11 mouse cellular contexts compared by ENCODE assay signal in genomic region chr13:109356252-109356651, GRCm38 (mm10).
A peak's percentile ranks its signal among the peaks of the same experiment; 100 is the strongest.
DNase-seq lines count a peak whose midpoint lies in the region; ATAC-seq and TF ChIP-seq lines count a peak whose summit lies in the region.
"Had no signal": no experiment of that assay in that cellular context is flagged by ENCODE, and none has a peak within 500 bp of the region (broad histone marks: within the 10 kb centered on the region; RNA-seq: fewer than 3 reads in every experiment).

No protein-coding gene starts in this region.

- no peak overlapping the region for H3K4me3 ChIP-seq in gastrocnemius, adult 2 months
- no peak overlapping the region for H3K4me3 ChIP-seq in kidney, embryonic 16.5 days (ENCODE audit: low read length)
- H3K4me3 ChIP-seq in stomach, postnatal 0 days (ENCODE audit: low read depth, low read length), result no peak overlapping the region
- H3K4me3 ChIP-seq: liver, embryonic 13.5 days; myocyte had no signal

- H3K9ac ChIP-seq in kidney, embryonic 16.5 days (replicated peaks; ENCODE audit: low read length), result no peak overlapping the region
- H3K9ac ChIP-seq in stomach, postnatal 0 days (ENCODE audit: low read length), result no peak overlapping the region
- H3K9ac ChIP-seq: liver, embryonic 13.5 days had no signal

- no peaks in the 10 kb centered on the region for H3K27me3 ChIP-seq in kidney, embryonic 16.5 days (ENCODE audit: insufficient read depth, low read length)
- H3K27me3 ChIP-seq in stomach, postnatal 0 days (ENCODE audit: control insufficient read depth, insufficient read depth, low read length), result no peaks in the 10 kb centered on the region
- H3K27me3 ChIP-seq: liver, embryonic 13.5 days had no signal

- no peaks in the 10 kb centered on the region for H3K9me3 ChIP-seq in kidney, embryonic 16.5 days (ENCODE audit: low read length)
- no peaks in the 10 kb centered on the region for H3K9me3 ChIP-seq in stomach, postnatal 0 days (ENCODE audit: control insufficient read depth, low read length)
- H3K9me3 ChIP-seq: liver, embryonic 13.5 days had no signal

- ATAC-seq in kidney, embryonic 16.5 days (ENCODE audit: low FRiP score, low TSS enrichment), result no peak
- ATAC-seq in stomach, postnatal 0 days (ENCODE audit: low FRiP score, low TSS enrichment), result no peak

- intact Hi-C loops in gastrocnemius, adult 2 months (cut with DNase I), result loop anchor here (2.0 to 10.0 kb wide), 3 partner anchors 89 to 401 kb away; no protein-coding TSS in a partner anchor

- 78% methylated on average over 7 of the region's 7 CpGs for WGBS in kidney, embryonic 16.5 days
- 87% methylated on average over 7 of the region's 7 CpGs for WGBS in stomach, postnatal 0 days

- no peaks in the 10 kb centered on the region for H3K36me3 ChIP-seq in kidney, embryonic 16.5 days (ENCODE audit: insufficient read depth, low read length)
- no peaks in the 10 kb centered on the region for H3K36me3 ChIP-seq in stomach, postnatal 0 days (ENCODE audit: control insufficient read depth, insufficient read depth, low read length)
- H3K36me3 ChIP-seq: liver, embryonic 13.5 days had no signal

- TF ChIP-seq CTCF in gastrocnemius, adult 2 months (IDR thresholded peaks at IDR 0.05), result peak; percentile 79
- TF ChIP-seq CTCF in stomach, postnatal 0 days (IDR thresholded peaks at IDR 0.05; ENCODE audit: low read depth), result peak; percentile 68

- peak; percentile 24 for DNase-seq in gastrocnemius, adult 2 months
- DNase-seq in gastrocnemius, postnatal 10 days, result no peak
- DNase-seq in kidney, postnatal 14 days, result peak; percentile 24
- DNase-seq in lung, postnatal 10 days, result peak; percentile 12
- DNase-seq in lung, postnatal 25 days (ENCODE audit: low spot score), result no peak
- no peak for DNase-seq in stomach, postnatal 0 days (ENCODE audit: low spot score)
- DNase-seq: cerebellum, adult 18-20 months; liver, embryonic 13.5 days had no signal

- H3K4me2 ChIP-seq in kidney, embryonic 16.5 days (replicated peaks; ENCODE audit: low read depth, low read length), result no peak overlapping the region
- no peak overlapping the region for H3K4me2 ChIP-seq in stomach, postnatal 0 days (replicated peaks; ENCODE audit: low read depth)
- H3K4me2 ChIP-seq: liver, embryonic 13.5 days; midbrain, embryonic 11.5 days had no signal

- peak overlapping the region; percentile 71; the same call in 1 of the 2 replicates for H3K27ac ChIP-seq in gastrocnemius, adult 2 months
- no peak overlapping the region for H3K27ac ChIP-seq in kidney, embryonic 16.5 days (ENCODE audit: low read length)
- H3K27ac ChIP-seq in stomach, postnatal 0 days (replicated peaks), result no peak overlapping the region
- H3K27ac ChIP-seq: liver, embryonic 13.5 days had no signal

- no peak for TF ChIP-seq EP300 in stomach, postnatal 0 days (optimal IDR thresholded peaks at IDR 0.05)

- no peaks in the 10 kb centered on the region for H3K4me1 ChIP-seq in kidney, embryonic 16.5 days (ENCODE audit: insufficient read depth, low read length)
- H3K4me1 ChIP-seq in stomach, postnatal 0 days (replicated peaks; ENCODE audit: control insufficient read depth, insufficient read depth), result no peaks in the 10 kb centered on the region
- H3K4me1 ChIP-seq: liver, embryonic 13.5 days had no signal

Comparison
In these comparisons a context has a peak if more than half of its experiments do, and no peak if none do; other contexts are left out.
1. DNase-seq: peak in gastrocnemius, adult 2 months (single experiment), kidney, postnatal 14 days (single experiment) and lung, postnatal 10 days (single experiment); none in gastrocnemius, postnatal 10 days (single experiment), lung, postnatal 25 days (single experiment) and stomach, postnatal 0 days (single experiment).